Mouse (Mus musculus): Measurements from ENCODE around the gene Ppm1d. TPM values are rescaled to one million over a fixed set of nuclear protein-coding genes. Genes with fewer than 3 reads are reported as not detected.

Gene Ppm1d
- polyA plus RNA-seq, 1 experiment from 2014 or later = 21.3 TPM

GRCm38 (mm10) chr11:85301161-85301560 lies 9.9 kb upstream of the Ppm1d start:
- Histone ChIP-seq H3K27me3 (no peaks in the 10 kb centered on the region), H3K36me3 (replicated peaks) (no peaks in the 10 kb centered on the region), H3K9ac (no peak overlapping the region), H3K4me3 (replicated peaks) (no peak overlapping the region), H3K4me2 (no peak overlapping the region), H3K27ac (replicated peaks) (no peak overlapping the region), H3K4me1 (replicated peaks) (peaks cover 38% of the 10 kb centered on the region), H3K9me3 (replicated peaks) (no peaks in the 10 kb centered on the region)
- 74% methylated on average over 3 of the region's 3 CpGs for WGBS (ENCODE audit: insufficient replicate concordance)
- ATAC-seq (ENCODE audit: insufficient read depth) = no peak

GRCm38 (mm10) chr11:85301836-85302235 lies 9.2 kb upstream of the Ppm1d start:
- whole genome bisulfite sequencing (ENCODE audit: insufficient replicate concordance) = 46% methylated on average over 2 of the region's 2 CpGs
- no peak overlapping the region for H3K4me3 ChIP-seq (replicated peaks)
- ATAC-seq (ENCODE audit: insufficient read depth) = no peak

DNA sequence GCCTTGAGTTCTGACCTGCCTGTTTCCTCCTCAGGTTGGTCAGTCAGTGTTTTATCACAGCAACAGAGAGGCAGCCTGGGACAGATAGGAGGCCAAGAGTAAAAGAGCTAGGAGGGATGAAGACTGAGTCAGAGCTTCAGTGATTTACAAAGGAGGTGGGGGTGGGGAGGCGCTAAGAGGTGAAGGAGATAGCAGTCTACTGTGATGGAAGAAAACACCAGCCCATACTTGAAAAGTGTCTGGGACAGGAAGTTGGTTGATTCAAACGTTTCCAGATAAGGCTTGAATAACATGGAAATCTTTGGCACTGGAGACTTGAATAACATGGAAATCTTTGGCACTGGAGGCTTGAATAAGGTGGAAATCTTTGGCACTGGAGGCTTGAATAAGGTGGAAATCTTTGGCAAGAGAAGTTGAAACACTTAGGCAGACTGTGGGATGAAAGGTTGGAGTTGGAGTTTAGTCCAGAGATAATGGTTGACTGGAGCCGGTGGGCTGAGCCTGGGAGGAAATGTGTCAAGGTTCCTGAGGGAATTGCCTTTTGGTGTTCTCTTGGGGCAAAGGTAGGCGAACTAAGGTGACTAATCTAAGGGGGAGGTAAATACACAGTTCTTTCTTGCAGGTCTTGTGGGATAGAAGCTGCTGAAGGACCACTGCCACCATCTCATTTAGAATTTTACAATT lies 4.3 kb upstream of the Ppm1d start:
- Histone ChIP-seq H3K27me3 (no peaks in the 10 kb centered on the region), H3K9ac (no peak overlapping the region), H3K36me3 (replicated peaks) (no peaks in the 10 kb centered on the region), H3K27ac (replicated peaks) (no peak overlapping the region), H3K4me3 (replicated peaks) (no peak overlapping the region), H3K4me2 (no peak overlapping the region), H3K9me3 (replicated peaks) (no peaks in the 10 kb centered on the region), H3K4me1 (replicated peaks) (peaks cover 12% of the 10 kb centered on the region)
- no peak for ATAC-seq (ENCODE audit: insufficient read depth)
- 37% methylated on average over 4 of the region's 4 CpGs for WGBS (ENCODE audit: insufficient replicate concordance)

More at GRCm38 (mm10) chr11:85301836-85302235, 9.2 kb upstream of the Ppm1d start:
- H3K4me1 ChIP-seq (replicated peaks) = peaks cover 36% of the 10 kb centered on the region
- H3K27me3 ChIP-seq = no peaks in the 10 kb centered on the region
- no peak overlapping the region for H3K4me2 ChIP-seq
- no peak overlapping the region for H3K9ac ChIP-seq
- no peak overlapping the region for H3K27ac ChIP-seq (replicated peaks)
- H3K9me3 ChIP-seq (replicated peaks) = no peaks in the 10 kb centered on the region
- no peaks in the 10 kb centered on the region for H3K36me3 ChIP-seq (replicated peaks)

GRCm38 (mm10) chr11:85308799-85309198 lies 2.2 kb upstream of the Ppm1d start:
- H3K9me3 ChIP-seq (replicated peaks) = no peaks in the 10 kb centered on the region
- no peak for ATAC-seq (ENCODE audit: insufficient read depth)

DNA sequence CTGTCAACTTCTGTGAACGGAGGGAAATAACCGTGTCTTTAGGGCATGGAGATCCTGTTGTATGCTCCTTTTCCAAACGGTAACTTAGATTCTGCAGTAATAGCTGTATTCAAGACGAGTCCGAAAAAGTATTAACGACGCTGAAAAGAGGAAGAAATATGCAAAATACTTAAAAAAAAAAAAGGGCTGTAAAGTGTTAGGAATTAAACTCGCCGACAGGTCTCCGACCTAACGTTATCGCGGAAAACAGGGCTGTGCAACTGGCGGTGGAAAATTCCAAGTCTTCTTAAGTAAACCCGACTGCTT lies 684 bp upstream of the Ppm1d start:
- 1% methylated on average over 15 of the region's 15 CpGs for WGBS (ENCODE audit: insufficient replicate concordance)
- Histone ChIP-seq H3K36me3 (replicated peaks) (peaks cover 21% of the 10 kb centered on the region), H3K4me3 (replicated peaks) (peak overlapping the region; percentile 99), H3K27me3 (no peaks in the 10 kb centered on the region), H3K4me1 (replicated peaks) (peaks cover 29% of the 10 kb centered on the region), H3K9ac (peak overlapping the region; percentile 76), H3K27ac (replicated peaks) (peak overlapping the region; percentile 96), H3K4me2 (peak overlapping the region; percentile 85), H3K9me3 (replicated peaks) (no peaks in the 10 kb centered on the region)
- no peak for ATAC-seq (ENCODE audit: insufficient read depth)

More at GRCm38 (mm10) chr11:85308799-85309198, 2.2 kb upstream of the Ppm1d start:
- H3K4me1 ChIP-seq (replicated peaks) = peaks cover 22% of the 10 kb centered on the region
- no peak overlapping the region for H3K4me2 ChIP-seq
- H3K27me3 ChIP-seq = no peaks in the 10 kb centered on the region
- no peak overlapping the region for H3K9ac ChIP-seq
- WGBS (ENCODE audit: insufficient replicate concordance) = 63% methylated on average over 2 of the region's 2 CpGs
- H3K27ac ChIP-seq (replicated peaks) = no peak overlapping the region
- H3K4me3 ChIP-seq (replicated peaks) = no peak overlapping the region
- peaks cover 7% of the 10 kb centered on the region for H3K36me3 ChIP-seq (replicated peaks)

- Histone ChIP-seq H3K9ac (peak overlapping the region; percentile 97), H3K27ac (replicated peaks) (peak overlapping the region; percentile 96), H3K4me1 (replicated peaks) (peaks cover 30% of the 10 kb centered on the region), H3K9me3 (replicated peaks) (no peaks in the 10 kb centered on the region), H3K36me3 (replicated peaks) (peaks cover 27% of the 10 kb centered on the region), H3K27me3 (no peaks in the 10 kb centered on the region), H3K4me2 (peak overlapping the region; percentile 85), H3K4me3 (replicated peaks) (peak overlapping the region; percentile 99)
- ATAC-seq (ENCODE audit: insufficient read depth) = peak; percentile 20
- WGBS (ENCODE audit: insufficient replicate concordance) = under 1% methylated on average over 56 of the region's 56 CpGs
Observed at GRCm38 (mm10) chr11:85311645-85312490, 824 bp downstream of the Ppm1d start.

GRCm38 (mm10) chr11:85312818-85313217 lies 1.8 kb downstream of the Ppm1d start:
- WGBS (ENCODE audit: insufficient replicate concordance) = 29% methylated on average over 2 of the region's 2 CpGs
- ATAC-seq (ENCODE audit: insufficient read depth) = no peak
- H3K4me2 ChIP-seq = peak overlapping the region; percentile 85
- H3K4me3 ChIP-seq (replicated peaks) = peak overlapping the region; percentile 99
- peaks cover 29% of the 10 kb centered on the region for H3K36me3 ChIP-seq (replicated peaks)
- H3K9me3 ChIP-seq (replicated peaks) = no peaks in the 10 kb centered on the region
- H3K4me1 ChIP-seq (replicated peaks) = peaks cover 30% of the 10 kb centered on the region
- H3K27ac ChIP-seq (replicated peaks) = peak overlapping the region; percentile 96; the same call in 1 of the 2 replicates
- H3K9ac ChIP-seq = peak overlapping the region; percentile 97
- no peaks in the 10 kb centered on the region for H3K27me3 ChIP-seq

- Histone ChIP-seq H3K4me1 (replicated peaks) (peaks cover 30% of the 10 kb centered on the region), H3K9ac (peak overlapping the region; percentile 31; the same call in 1 of the 2 replicates), H3K27ac (replicated peaks) (no peak overlapping the region), H3K36me3 (replicated peaks) (peaks cover 34% of the 10 kb centered on the region), H3K9me3 (replicated peaks) (no peaks in the 10 kb centered on the region), H3K4me3 (replicated peaks) (peak overlapping the region; percentile 99), H3K27me3 (no peaks in the 10 kb centered on the region), H3K4me2 (peak overlapping the region; percentile 85)
- ATAC-seq (ENCODE audit: insufficient read depth) = no peak
- 88% methylated on average over 3 of the region's 3 CpGs for WGBS (ENCODE audit: insufficient replicate concordance)
Observed at GRCm38 (mm10) chr11:85313361-85313760, 2.3 kb downstream of the Ppm1d start.

GRCm38 (mm10) chr11:85323567-85324330 lies 12.7 kb downstream of the Ppm1d start:
- Histone ChIP-seq H3K4me2 (no peak overlapping the region), H3K9me3 (replicated peaks) (no peaks in the 10 kb centered on the region), H3K27ac (replicated peaks) (peak overlapping the region; percentile 46)

GRCm38 (mm10) chr11:85328717-85329116 lies 17.7 kb downstream of the Ppm1d start:
- WGBS (ENCODE audit: insufficient replicate concordance) = 90% methylated on average over 3 of the region's 3 CpGs
- Histone ChIP-seq H3K9ac (no peak overlapping the region), H3K4me1 (replicated peaks) (peaks cover 13% of the 10 kb centered on the region), H3K4me2 (no peak overlapping the region), H3K9me3 (replicated peaks) (no peaks in the 10 kb centered on the region), H3K27me3 (no peaks in the 10 kb centered on the region), H3K36me3 (replicated peaks) (peaks cover 66% of the 10 kb centered on the region), H3K27ac (replicated peaks) (no peak overlapping the region), H3K4me3 (replicated peaks) (no peak overlapping the region)
- ATAC-seq (ENCODE audit: insufficient read depth) = no peak

More at GRCm38 (mm10) chr11:85323567-85324330, 12.7 kb downstream of the Ppm1d start:
- peaks cover 20% of the 10 kb centered on the region for H3K36me3 ChIP-seq (replicated peaks)
- 43% methylated on average over 9 of the region's 9 CpGs for WGBS (ENCODE audit: insufficient replicate concordance)
- peaks cover 23% of the 10 kb centered on the region for H3K4me1 ChIP-seq (replicated peaks)
- no peaks in the 10 kb centered on the region for H3K27me3 ChIP-seq
- ATAC-seq (ENCODE audit: insufficient read depth) = peak; percentile 44
- H3K4me3 ChIP-seq (replicated peaks) = no peak overlapping the region
- H3K9ac ChIP-seq = no peak overlapping the region
